Mouse (Mus musculus): ENCODE data around the gene Notch1. TPM values are rescaled to one million over a fixed set of nuclear protein-coding genes. Genes with fewer than 3 reads are reported as not detected.

Gene Notch1
- polyA plus RNA-seq, 1 experiment from 2014 or later, result 56.2 TPM

DNA sequence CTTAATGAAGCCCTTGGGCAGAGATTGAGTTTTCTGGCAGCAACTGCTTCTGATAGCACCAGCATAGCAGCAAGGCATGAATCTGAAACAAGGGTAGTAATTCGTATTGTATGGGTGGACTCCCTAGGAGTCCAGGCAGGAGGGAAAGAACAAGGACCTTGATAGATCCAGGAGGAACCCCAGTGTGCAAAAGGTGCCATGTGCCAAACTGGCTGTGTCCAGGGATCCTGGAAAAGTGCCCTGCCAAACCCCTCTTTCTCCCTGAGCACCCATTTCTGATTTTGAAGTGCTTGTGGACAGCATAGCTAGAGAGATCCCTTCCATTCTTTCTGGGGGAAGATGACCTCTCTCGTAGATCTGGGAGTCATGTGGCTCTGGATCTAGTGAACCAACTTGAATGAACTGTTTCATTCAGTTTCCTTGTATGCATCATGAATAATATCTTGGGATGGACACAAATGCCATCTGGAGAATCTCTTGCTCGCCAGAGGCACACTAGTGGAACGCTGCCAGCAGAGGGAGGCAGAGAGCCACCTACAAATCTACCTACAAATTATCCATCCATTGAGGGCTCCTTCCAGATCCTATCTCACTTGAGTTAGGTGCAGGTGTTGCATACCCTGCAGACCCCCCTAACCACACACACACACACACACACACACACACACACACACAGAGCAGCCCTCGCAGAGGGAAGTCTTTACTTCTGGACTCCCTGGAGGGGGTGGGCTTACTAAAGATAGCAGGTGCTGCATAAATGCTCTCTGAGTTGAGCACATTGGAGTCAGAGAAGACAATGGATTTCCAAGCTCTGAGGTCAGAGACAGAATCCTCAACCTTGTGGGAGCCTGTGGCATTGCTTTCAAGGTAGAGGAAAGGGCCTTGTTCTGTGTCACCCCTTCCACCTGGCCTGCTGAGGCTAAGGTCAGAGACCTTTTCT is 67.1 kb downstream of the Notch1 start:
- H3K9ac ChIP-seq (replicated peaks), result no peak overlapping the region
- H3K36me3 ChIP-seq, result no peaks in the 10 kb centered on the region
- no peak overlapping the region for H3K27ac ChIP-seq (replicated peaks)
- no peak overlapping the region for H3K4me3 ChIP-seq
- H3K4me2 ChIP-seq (replicated peaks), result no peak overlapping the region
- WGBS, result 22% methylated on average over 5 of the region's 5 CpGs
- no peak for ATAC-seq (ENCODE audit: low FRiP score, low read depth)
- H3K9me3 ChIP-seq, result no peaks in the 10 kb centered on the region
- no peaks in the 10 kb centered on the region for H3K27me3 ChIP-seq
- H3K4me1 ChIP-seq, result peaks cover 23% of the 10 kb centered on the region

DNA sequence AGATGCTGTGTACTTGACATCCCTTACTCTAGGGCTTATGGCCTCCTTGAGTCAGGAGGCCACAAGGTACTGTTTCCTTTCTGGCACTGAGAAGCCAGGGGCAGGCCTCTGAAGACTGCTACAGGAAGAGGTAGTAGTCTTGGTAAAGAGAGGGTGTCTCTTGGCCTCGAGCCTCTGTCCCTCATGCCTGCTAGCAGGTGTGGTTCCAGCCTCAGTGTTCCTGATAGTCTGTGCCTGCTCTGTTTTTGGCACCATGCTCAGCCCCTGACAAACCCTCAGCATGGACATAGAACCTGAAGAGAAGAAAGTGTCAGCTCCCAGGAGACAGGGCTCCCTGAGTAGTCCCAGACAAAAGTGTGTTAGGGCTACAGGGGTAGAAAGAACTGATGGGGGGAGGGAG is 69.0 kb downstream of the Notch1 start:
- 85% methylated on average over 1 of the region's 1 CpGs for WGBS
- no peak for ATAC-seq (ENCODE audit: low FRiP score, low read depth)
- Histone ChIP-seq H3K27me3 (no peaks in the 10 kb centered on the region), H3K4me2 (replicated peaks) (no peak overlapping the region), H3K36me3 (no peaks in the 10 kb centered on the region), H3K4me3 (no peak overlapping the region), H3K9ac (replicated peaks) (peak overlapping the region; percentile 24; the same call in 1 of the 2 replicates), H3K27ac (replicated peaks) (no peak overlapping the region), H3K4me1 (peaks cover 39% of the 10 kb centered on the region), H3K9me3 (no peaks in the 10 kb centered on the region)

- Histone ChIP-seq H3K9me3 (no peaks in the 10 kb centered on the region), H3K9ac (replicated peaks) (peak overlapping the region; percentile 72), H3K36me3 (peaks cover 1% of the 10 kb centered on the region), H3K4me2 (replicated peaks) (peak overlapping the region; percentile 95), H3K27me3 (no peaks in the 10 kb centered on the region), H3K4me3 (peak overlapping the region; percentile 81), H3K4me1 (peaks cover 39% of the 10 kb centered on the region), H3K27ac (replicated peaks) (no peak overlapping the region)
- 70% methylated on average over 4 of the region's 4 CpGs for WGBS
- no peak for ATAC-seq (ENCODE audit: low FRiP score, low read depth)
These were observed 69.8 kb downstream of the Notch1 start for GRCm38 (mm10) chr2:26446671-26447070.

- Histone ChIP-seq H3K4me3 (peak overlapping the region; percentile 81), H3K4me2 (replicated peaks) (peak overlapping the region; percentile 95), H3K9ac (replicated peaks) (peak overlapping the region; percentile 72), H3K27ac (replicated peaks) (peak overlapping the region; percentile 81), H3K27me3 (no peaks in the 10 kb centered on the region), H3K9me3 (no peaks in the 10 kb centered on the region), H3K36me3 (peaks cover 10% of the 10 kb centered on the region), H3K4me1 (peaks cover 39% of the 10 kb centered on the region)
- WGBS, result under 1% methylated on average over 44 of the region's 44 CpGs
- peak; percentile 87 for ATAC-seq (ENCODE audit: low FRiP score, low read depth)
These were observed 70.6 kb downstream of the Notch1 start for GRCm38 (mm10) chr2:26445666-26446445.

DNA sequence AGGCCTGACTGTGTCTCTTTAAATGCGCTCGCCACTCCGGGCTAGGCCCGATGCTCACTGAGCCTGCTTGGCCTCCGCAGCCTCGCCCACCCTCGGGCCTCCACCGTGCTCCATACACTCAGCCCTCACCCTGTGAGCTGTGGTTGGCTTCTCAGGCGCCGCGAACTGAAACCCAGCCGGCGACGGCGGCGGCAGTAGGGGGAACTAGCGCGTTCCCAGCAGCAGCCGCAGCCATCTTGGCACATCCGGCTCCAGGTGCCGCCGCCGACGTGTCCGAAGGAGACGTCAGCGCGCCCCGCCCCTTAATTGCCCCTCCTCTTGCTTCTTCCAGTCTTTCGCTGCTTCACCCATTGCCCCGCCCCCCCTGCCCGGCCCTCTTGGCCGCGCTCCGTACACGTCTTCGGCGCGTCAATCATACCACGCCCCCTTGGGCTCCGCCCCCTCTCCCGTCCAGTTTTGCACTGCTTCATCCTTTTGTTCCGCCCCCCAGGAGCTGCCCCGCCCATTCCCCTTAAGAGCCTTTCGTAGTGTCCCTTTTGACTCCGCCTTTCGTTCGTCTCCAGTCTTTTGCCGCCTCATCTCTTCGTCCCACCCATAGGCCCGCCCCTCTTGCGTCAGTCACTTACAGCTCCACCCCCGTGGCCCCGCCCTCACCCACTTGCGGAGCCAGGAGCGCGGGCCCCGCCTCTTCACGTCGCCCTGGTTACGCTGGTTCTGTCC is 71.4 kb downstream of the Notch1 start, which contains the start of gene Sec16a:
Gene Sec16a (minus strand): TSS at position 271 of the 720 bp plus-strand sequence.
- peak within 1 kb of the TSS; percentile 88 for H3K9ac ChIP-seq (replicated peaks)

GRCm38 (mm10) chr2:26444368-26444767 is 72.1 kb downstream of the Notch1 start:
- 6% methylated on average over 15 of the region's 15 CpGs for WGBS
- peak overlapping the region; percentile 85 for H3K27ac ChIP-seq (replicated peaks)

More for the DNA sequence above, 71.4 kb downstream of the Notch1 start, which contains the start of gene Sec16a:
- under 1% methylated on average over 60 of the region's 61 CpGs for WGBS
- Histone ChIP-seq H3K4me1 (peaks cover 39% of the 10 kb centered on the region), H3K4me2 (replicated peaks) (peak within 1 kb of the TSS; percentile 95), H3K27ac (replicated peaks) (peak within 1 kb of the TSS; percentile 85), H3K4me3 (peak within 1 kb of the TSS; percentile 81), H3K9me3 (no peaks in the 10 kb centered on the region), H3K36me3 (peaks cover 17% of the 10 kb centered on the region), H3K27me3 (no peaks in the 10 kb centered on the region)
- ATAC-seq (ENCODE audit: low FRiP score, low read depth), result peak; percentile 93

DNA sequence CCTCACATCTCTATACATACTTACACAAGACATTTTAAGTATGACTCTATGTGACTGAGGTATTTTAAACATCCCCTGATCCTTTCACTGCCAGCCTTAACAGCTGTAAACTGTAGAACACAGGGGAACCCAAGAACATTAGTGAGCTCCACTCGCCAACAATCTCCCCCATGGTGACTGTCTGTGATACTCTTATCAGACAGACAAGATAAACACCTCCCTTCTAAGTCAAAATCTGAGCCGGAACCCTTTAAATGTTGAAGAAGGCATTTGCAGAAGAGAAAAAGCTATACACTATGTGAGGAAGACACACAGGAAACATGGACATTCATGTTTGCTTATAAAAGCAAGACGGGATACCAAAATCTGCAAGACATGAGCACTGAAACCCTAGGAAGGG is 72.6 kb downstream of the Notch1 start:
- Histone ChIP-seq H3K27ac (replicated peaks) (no peak overlapping the region), H3K4me2 (replicated peaks) (peak overlapping the region; percentile 85), H3K4me3 (peak overlapping the region; percentile 81), H3K9me3 (no peaks in the 10 kb centered on the region), H3K27me3 (no peaks in the 10 kb centered on the region), H3K4me1 (peaks cover 34% of the 10 kb centered on the region), H3K9ac (replicated peaks) (peak overlapping the region; percentile 88), H3K36me3 (peaks cover 29% of the 10 kb centered on the region)
- no peak for ATAC-seq (ENCODE audit: low FRiP score, low read depth)
- 68% methylated on average over 3 of the region's 3 CpGs for WGBS

More at GRCm38 (mm10) chr2:26444368-26444767, 72.1 kb downstream of the Notch1 start:
- no peak for ATAC-seq (ENCODE audit: low FRiP score, low read depth)
- Histone ChIP-seq H3K4me1 (peaks cover 34% of the 10 kb centered on the region), H3K9ac (replicated peaks) (peak overlapping the region; percentile 88), H3K4me3 (peak overlapping the region; percentile 81), H3K4me2 (replicated peaks) (peak overlapping the region; percentile 85), H3K9me3 (no peaks in the 10 kb centered on the region), H3K36me3 (peaks cover 25% of the 10 kb centered on the region), H3K27me3 (no peaks in the 10 kb centered on the region)

- Histone ChIP-seq H3K4me3 (no peak overlapping the region), H3K4me2 (replicated peaks) (no peak overlapping the region), H3K27me3 (no peaks in the 10 kb centered on the region), H3K36me3 (peaks cover 40% of the 10 kb centered on the region), H3K9me3 (no peaks in the 10 kb centered on the region), H3K27ac (replicated peaks) (no peak overlapping the region), H3K9ac (replicated peaks) (no peak overlapping the region), H3K4me1 (peaks cover 34% of the 10 kb centered on the region)
- 58% methylated on average over 1 of the region's 1 CpGs for whole genome bisulfite sequencing
- no peak for ATAC-seq (ENCODE audit: low FRiP score, low read depth)
These were observed 73.6 kb downstream of the Notch1 start for GRCm38 (mm10) chr2:26442843-26443242.

DNA sequence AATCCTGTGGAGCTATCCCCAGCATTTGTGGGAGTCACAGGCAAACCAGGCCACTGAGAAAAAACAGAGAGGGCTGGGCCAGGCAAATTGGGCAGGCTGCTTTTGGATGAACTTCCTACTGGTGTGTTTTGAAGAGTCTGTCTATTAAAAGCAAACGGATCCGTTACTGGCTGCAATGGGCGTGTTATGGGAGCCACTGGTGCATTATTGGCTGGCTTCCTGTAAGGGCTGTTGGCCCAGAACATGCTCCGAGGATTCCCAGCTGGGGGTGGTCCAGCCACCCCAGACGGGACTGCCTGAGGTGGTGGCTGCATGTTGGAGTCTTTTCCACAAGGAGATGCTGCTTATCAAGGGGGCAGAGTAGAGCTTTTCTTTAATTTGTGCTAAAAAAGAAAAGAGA is 74.8 kb downstream of the Notch1 start:
- Histone ChIP-seq H3K4me2 (replicated peaks) (no peak overlapping the region), H3K9me3 (no peaks in the 10 kb centered on the region), H3K36me3 (peaks cover 43% of the 10 kb centered on the region), H3K9ac (replicated peaks) (no peak overlapping the region), H3K4me3 (no peak overlapping the region), H3K27me3 (no peaks in the 10 kb centered on the region), H3K27ac (replicated peaks) (no peak overlapping the region), H3K4me1 (peaks cover 31% of the 10 kb centered on the region)
- 80% methylated on average over 5 of the region's 5 CpGs for WGBS
- ATAC-seq (ENCODE audit: low FRiP score, low read depth), result no peak

DNA sequence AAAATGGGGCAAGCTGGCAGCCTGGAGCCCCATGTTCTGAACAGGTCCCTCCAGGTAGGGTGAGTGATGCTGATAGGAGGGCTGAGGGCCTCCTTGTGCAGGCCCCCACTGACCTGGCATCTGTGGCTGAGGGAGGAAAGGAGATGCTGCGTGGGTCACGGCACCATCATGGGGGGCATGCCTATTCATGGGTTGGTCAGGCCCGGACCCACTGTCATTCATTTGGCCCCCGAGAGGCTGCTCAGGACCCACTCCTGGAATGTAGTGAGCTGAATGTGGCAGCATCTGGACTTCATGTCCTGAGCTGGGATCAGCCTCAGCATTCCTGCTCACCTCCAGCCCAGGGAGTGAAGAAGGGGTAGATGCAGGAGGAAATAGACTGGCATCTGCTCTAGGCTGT is 75.2 kb downstream of the Notch1 start:
- H3K36me3 ChIP-seq, result peaks cover 43% of the 10 kb centered on the region
- 93% methylated on average over 4 of the region's 4 CpGs for WGBS
- H3K27me3 ChIP-seq, result no peaks in the 10 kb centered on the region
- H3K4me2 ChIP-seq (replicated peaks), result no peak overlapping the region
- H3K27ac ChIP-seq (replicated peaks), result no peak overlapping the region
- H3K9me3 ChIP-seq, result no peaks in the 10 kb centered on the region
- H3K4me1 ChIP-seq, result peaks cover 27% of the 10 kb centered on the region
- ATAC-seq (ENCODE audit: low FRiP score, low read depth), result no peak
- H3K9ac ChIP-seq (replicated peaks), result no peak overlapping the region
- H3K4me3 ChIP-seq, result no peak overlapping the region

GRCm38 (mm10) chr2:26439671-26440070 is 76.8 kb downstream of the Notch1 start:
- H3K4me3 ChIP-seq, result no peak overlapping the region
- no peak for ATAC-seq (ENCODE audit: low FRiP score, low read depth)
- H3K36me3 ChIP-seq, result peaks cover 58% of the 10 kb centered on the region
- WGBS, result 92% methylated on average over 6 of the region's 6 CpGs
- H3K27ac ChIP-seq (replicated peaks), result no peak overlapping the region
- H3K9ac ChIP-seq (replicated peaks), result no peak overlapping the region
- no peaks in the 10 kb centered on the region for H3K27me3 ChIP-seq
- peaks cover 23% of the 10 kb centered on the region for H3K4me1 ChIP-seq
- H3K4me2 ChIP-seq (replicated peaks), result no peak overlapping the region
- H3K9me3 ChIP-seq, result no peaks in the 10 kb centered on the region

Measured in midbrain, embryonic 12.5 days (tissue).